Mouse (Mus musculus): ENCODE measurements around the gene Tspan4.

Tspan4 gene

DNA sequence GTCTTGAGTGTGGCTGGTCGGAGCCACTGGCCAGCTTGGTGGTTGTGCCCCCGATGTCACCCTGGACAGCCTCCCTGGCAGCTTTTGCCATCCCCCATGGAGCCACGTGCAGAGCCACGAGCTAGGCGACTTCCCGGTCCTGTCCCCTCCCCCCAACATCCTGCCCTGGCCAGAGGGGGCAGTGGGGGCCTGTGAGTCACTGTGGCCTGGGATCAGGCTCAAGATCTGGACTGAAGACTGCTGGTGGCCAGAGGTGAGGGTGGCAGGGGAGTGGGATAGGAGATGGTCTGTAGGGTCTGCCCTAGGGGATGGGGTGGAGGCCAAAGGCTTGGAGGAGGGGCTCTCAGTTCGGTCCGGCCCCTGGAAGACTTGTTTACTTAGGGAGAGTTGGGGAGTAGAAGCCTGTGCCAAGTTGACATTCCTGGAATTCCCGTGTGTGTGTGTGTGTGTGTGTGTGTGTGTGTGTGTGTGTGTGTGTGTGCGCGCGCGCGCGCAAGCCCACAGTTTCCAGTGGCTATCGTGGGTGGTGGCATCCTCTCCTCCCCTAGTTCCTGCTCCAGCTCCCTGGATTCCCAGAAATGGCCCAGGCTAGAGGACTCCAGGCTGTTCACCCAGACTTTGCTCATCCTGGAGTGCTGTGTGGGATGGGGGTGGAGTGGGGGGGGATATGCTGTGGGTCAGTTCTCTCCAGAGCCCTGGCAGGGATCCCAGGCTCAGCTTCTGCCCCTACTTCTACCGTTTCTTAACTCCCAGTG, 1.4 kb downstream of the Tspan4 start:
- DNase-seq (ENCODE audit: low read depth, low spot score): peak; percentile 45

DNA sequence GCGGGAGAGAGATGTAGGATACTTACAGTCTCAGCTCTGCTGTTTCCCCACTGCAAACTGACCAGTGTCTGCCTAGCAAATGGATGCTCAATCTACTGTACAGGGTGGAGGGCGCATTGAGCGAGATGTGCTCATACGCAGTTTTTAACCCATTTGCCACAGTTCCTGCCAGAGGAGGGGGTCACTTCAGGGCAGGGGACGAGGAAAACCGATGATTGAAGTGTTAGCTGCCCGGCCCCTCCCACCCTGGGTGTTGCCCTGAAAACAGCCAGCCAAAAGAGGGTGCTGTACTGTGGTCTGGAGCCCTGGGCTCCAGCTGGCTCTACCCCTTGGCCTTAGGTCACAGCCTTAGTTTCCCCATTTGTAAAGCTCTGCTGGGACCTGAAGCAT, 1.9 kb downstream of the Tspan4 start:
- peak; percentile 23 for DNase-seq (ENCODE audit: low read depth, low spot score)

DNA sequence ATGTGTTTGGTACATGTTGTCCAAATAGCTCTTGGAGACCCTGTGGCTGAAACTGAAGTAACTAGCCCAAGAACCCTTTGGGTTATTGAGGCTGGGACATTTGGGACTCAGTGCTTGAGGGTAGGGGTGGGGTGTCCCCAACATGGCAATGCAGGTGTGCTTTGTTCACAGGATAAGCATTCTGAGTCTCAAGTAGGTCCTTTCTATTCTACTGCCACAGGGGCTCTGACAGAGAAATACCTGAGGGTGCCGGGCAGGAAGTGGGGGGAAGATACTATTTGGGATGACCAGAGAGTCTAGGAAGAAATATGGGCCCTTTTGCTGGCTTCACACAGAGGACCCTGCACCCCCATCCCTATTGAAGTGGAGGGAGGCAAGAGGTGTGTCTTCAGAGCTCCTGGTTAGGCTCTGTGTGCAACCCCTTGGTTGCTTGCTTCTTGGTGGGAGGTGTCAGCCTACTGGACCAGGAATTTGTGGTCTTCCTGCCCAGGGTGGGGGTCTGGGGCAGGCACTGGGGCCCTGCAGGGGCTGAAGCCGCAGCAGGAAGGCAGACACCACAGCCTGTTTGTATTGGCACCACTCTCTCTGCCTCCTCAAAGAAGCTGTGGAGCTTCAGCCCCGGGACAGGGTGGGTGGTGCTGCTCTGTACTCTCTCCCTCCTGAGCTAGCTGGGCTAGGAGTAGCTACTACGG, 2.7 kb downstream of the Tspan4 start:
- DNase-seq (ENCODE audit: low read depth, low spot score): no peak

DNA sequence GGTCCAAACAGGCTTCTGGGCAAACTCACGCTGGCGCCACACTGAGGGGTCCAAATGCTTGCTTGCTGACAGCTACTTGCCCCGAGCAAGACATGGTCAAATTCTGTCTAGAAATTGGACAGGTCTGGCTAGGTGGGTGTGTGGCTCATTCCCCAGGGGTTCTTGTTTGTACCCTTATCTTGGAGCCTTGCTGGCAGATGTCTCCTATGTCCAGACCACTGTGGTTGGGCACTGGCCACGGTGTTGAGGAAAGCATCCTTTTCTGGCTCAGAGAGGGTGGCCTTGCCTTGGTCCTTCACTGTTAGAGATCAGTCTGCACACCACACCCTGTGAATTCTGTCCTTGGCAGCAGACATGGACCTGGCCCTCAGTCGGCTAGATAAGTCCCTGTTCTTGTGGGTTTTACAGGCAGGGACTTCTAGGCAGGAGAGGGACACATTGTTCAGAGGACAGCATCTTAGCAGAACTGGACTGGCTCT, 3.3 kb downstream of the Tspan4 start:
- no peak for DNase-seq (ENCODE audit: low read depth, low spot score)

DNA sequence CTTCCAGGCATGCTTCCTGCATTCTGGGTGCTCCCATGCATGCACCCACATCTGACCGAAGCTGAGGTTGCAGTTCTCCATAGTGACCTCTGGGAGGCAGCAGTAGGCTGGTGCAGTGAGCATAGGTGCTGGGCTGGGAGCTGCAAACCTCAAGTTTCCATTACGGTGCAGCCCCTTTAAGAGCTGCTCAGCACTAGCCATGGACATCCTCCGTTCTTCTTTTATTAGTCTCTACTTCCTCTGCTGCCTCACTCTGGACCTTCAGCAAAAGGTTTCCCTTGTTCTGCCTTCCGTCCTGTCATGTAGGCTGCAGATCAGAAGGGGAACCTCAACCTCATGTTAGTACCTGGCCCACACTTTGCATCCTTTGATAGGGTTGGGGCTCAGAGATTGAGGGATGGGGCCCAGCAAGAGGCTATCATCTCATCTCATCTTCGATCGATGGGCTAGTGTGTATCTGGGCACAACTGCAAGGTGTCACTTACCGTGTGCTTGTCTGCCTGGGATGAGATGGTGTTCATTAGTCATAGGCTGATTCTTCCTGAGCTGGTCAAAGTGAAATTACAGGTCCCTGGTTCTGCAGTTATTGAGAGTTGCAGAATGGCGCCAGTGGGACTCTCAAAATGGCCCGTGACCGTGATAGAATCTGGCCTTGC, 5.9 kb downstream of the Tspan4 start:
- peak; percentile 92 for DNase-seq (ENCODE audit: low read depth, low spot score)

DNA sequence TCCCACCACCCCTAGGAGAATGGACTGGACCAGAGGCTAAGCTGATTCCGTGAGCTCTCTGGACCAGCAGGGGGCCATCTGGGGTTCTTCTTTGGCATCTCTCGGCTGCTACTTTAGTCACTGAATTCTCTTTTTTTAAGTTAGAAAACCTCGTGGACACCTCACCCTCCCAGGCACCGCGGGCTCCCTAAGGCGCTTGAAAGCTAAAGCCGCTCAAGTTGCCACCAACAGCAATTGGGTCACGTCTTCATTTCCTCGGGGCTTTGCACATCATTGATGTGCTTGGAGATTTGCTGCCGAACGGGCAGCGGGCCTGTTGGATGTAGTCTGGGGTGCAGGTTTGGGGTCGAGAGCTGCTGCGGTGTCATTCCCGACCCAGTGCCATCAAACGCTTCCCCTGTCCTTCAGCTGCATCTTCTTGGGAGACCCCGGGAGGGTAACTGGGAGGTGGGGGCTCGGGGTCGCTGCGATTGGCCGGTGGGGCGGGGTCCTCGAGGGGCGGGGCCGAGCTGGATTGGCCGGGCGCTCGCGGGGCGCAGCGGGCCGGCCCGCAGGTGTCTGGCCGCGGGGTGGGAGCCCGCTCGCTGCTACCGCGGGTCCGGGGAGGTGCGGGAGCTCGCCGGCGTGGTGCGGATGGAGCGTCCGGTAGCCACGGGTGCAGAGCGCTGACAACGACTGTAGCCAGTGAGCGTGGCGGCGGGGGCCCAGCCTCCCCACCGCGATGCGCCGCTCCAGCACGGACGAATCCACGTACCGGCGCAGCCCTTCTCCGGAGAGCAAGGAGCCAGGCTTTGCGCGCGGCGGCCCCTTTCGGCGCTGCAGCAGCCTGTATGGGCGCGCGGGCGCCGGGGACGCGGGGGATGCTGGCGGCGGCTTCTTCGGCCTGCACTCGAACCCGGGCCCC, 6.7 kb downstream of the Tspan4 start:
- DNase-seq (ENCODE audit: low read depth, low spot score): peak; percentile 73

DNA sequence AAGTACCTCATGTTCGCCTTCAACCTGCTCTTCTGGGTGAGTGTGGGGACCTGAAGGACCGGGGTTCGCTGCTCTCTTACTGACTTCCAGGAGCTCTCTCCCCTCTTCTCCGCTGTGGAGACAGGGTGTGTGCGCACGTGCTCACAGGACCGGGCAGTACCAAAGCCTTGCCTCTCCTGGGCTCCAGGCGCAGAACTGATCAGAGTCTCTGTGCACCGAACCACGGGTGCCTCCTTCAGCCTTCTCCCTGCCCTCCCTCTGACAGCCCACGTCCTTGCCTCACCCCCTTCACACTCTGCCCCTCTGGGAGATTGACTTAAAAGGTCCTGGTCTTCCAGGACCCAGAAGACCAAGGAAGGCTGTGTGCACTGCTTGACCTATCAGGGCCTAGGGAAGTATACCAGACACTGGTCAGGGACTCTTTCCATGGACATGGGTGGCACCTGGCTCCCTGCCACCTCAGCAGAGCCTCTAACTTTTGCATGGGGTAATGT, 7.5 kb downstream of the Tspan4 start:
- DNase-seq (ENCODE audit: low read depth, low spot score): no peak

DNA sequence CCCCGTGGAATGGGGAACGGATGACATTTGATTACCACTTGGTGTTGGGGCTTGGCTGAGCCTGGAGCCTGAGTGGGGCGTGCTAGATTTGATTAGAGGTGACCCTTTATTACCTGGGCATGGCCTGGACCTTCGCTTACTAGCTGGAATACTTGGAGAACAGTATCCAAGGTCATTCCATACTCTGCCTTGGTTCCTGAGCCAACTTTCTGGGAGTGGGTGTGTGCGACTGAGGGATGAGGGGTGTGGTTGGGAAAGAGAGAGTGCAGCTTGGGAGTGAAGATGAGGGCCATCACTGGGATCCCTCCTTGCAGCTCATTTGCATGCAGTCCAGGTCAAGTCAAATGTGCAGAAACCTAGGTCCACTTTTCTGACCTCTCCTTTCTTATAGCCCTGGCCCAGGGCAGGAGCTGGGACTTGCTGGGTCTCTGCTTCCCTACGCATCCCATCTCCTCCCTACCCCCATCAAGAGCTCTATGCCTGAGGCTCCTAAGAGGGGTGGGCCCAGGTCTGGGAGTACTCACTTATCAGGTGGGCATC, 8.1 kb downstream of the Tspan4 start:
- no peak for DNase-seq (ENCODE audit: low read depth, low spot score)

DNA sequence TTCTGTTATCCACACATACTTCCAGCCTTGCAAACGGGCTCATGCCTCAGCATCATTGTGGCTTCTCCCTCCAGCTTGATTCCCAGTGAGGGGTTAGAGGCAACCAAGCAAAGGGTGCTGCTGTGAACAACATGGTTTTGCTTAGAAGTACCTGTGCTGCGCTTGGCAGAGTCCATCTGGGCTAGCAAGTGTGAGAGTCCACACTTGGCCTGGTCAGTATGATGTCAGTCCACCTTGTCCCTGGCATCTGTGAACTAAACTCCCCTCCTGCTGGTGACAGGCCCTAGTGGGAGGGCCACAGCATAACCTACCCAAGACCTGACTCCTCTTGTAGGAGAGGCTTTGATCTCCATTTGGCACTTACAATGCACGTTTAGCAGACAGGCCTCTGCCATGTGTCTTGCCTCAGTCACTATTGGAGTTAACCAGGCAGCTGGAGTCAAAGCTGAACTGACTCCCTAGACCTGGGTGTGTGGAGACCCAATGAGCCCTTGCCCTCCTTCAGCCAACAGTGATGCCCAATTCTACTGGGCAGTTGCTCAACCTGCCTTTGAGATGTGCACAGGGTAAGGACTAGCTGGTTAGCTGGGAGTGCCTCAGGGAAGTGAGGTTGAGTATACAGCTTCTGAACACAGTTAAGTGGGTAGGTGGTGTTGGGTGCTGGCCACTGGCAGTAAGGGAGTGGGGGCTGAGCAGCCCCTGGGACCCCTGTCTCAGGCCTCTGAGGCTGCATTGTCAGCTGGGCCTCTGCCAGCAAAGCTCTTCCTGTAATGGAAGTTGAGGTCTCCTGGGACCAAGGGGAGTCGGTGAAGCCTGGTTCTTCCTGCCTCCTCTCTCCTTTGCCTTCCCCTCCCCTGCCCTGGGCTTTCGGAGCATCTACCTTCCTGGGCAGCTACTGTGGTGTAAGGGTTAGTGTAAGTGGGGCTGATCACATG, 9.4 kb downstream of the Tspan4 start:
- DNase-seq (ENCODE audit: low read depth, low spot score): no peak

DNA sequence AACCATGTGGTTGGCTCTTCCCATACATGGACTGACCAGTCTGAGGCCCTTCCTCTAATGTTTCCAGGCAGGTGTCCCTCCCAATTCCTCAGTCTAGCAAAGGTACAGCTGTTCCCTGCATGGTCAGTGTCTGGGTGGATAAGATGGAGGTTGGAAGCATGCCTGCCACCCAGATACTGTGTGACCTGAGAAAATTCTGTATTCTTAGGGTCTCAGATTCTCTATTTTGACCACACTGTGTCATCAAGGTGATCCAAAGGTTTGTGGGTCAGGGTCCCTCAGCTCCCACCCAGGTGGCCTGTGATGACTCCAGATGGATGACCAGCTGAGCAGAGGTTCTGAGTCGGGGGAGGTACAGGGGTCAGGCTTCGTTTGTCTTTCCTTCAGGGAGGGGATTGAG, 10.1 kb downstream of the Tspan4 start:
- DNase-seq (ENCODE audit: low read depth, low spot score): no peak

DNA sequence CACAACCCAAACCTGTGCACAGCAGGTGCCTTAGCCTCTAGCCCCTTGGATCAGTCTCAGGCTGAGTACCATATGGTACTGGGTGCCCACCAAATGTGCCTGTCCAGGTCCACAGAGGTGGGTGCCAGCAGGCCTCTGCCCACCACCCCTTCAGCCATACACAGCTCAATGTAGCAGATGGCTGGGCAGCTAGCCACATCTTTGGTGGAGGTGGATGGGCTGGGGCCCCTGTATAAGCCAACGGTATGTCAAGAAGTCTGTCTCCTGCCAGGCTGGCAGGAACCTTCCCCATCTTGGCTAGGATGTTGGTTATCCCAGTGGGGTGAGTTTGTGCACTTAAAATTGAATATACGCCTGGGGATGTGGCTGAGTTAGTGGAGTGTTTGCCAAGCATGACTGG, 10.6 kb downstream of the Tspan4 start:
- no peak for DNase-seq (ENCODE audit: low read depth, low spot score)

DNA sequence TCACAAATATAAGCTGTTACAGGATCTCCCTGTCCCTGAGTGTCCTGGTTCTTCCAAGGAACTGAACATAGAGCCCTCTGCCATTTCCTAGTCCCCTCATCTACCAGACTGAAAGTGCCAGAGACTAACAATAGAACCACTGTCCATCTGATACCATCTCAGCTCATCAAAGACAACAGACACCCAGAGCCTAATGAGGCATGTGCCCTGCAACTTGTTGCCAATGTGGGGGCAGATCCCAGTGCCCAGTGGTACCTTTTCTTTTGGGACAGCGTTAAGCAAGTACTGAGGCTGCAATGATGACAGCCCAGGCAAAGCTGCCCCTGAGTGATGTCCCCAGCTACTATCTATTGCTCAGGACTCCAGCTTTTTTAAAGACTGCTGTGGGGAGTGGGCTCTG, 11.2 kb downstream of the Tspan4 start:
- DNase-seq (ENCODE audit: low read depth, low spot score): no peak

DNA sequence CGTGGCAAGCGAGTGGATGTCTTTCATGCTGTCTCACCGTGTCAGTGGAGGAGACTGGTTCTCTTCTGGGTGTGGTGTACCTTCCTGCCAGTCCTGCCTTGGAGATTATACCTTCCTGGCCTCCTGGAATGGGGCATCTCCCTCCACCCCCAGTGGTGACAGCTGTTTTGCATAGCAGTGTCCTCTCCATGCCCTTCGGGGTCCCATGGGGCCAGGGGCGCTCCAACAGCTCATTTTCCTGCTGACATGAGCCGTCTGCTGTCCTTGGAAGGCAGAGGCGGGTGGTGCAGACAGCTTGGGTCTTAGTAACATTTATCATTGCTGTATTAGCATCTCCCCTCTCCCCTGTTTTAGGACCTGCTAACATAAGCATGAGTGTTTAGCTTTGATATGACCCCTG, 12.1 kb downstream of the Tspan4 start:
- DNase-seq (ENCODE audit: low read depth, low spot score): no peak

DNA sequence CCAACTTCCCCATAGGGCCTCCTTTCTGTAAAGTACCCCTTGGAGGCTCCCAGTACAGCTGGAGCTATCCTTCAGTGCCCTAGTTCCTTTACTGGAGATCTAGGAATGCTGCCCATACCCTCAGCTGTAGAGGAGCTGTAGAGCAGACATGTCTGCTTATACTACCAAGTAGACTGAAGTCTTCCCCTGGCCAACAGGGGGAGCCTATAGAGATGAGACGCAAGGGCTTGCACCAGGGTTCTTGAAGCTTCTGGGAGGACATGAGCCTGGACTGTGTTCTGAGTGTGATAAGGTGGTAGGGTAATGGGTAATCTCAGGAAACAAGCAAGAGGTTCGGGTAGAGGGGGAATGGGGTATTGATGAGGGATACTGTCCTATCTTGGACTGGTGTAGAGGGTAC, 16.1 kb downstream of the Tspan4 start:
- DNase-seq (ENCODE audit: low read depth, low spot score): peak; percentile 35

DNA sequence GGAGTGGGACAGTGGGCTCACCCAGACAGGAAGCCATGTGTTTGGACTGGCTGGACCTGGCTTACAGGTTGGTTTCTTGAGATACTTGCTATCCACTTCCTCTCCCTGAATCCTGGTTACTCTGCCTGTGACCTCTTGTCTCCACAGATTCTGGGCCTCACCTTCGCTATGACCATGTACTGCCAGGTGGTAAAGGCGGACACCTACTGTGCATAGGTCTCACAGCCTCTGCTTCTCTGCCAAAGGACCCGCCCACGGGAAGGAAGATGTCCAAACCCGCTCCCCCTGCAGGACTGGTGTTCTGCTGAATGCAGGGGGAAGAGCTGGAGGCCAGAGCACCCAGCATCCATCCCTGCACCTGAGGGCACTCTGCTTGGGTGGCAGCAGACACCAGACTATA, 17.7 kb downstream of the Tspan4 start:
- no peak for DNase-seq (ENCODE audit: low read depth, low spot score)

DNA sequence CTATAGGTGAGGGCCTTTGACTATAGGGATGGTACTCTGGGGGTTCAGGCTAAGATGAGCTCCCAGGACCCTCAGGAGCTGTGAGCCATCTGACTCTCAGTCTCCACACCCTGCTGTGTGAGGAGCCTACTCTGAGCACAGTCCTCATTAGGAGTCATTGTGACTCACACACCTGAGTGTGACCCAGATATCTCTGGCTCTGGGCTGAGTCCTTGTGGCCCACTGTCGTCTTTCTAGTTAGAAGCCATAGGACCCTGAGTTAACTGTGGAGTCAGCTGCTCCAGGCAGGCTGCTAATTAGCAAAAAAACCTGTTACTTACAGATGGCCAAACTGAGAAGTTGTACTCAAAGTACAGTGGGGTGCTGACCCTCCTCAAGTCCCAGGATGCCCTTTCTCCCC, 18.7 kb downstream of the Tspan4 start:
- no peak for DNase-seq (ENCODE audit: low read depth, low spot score)

DNA sequence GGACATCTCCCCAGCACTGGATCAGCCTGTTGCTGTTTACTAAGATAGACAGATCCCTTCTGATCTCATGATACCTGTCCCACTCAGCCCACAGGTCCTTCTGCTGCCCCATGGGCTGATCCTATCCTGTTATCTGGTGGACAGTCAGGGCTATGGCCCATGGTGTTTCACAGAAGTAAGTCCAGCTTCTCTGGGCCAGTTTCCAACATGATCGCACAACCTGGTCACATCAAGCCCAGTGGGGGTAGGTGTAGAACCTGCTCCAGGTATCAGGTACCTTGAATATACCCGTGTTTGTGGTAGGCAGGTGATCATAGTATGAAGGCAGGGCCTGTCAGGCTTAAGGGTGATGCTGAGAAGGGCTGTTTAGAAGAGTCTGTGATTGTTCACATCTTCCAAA, 20.3 kb downstream of the Tspan4 start:
- no peak for DNase-seq (ENCODE audit: low read depth, low spot score)

DNA sequence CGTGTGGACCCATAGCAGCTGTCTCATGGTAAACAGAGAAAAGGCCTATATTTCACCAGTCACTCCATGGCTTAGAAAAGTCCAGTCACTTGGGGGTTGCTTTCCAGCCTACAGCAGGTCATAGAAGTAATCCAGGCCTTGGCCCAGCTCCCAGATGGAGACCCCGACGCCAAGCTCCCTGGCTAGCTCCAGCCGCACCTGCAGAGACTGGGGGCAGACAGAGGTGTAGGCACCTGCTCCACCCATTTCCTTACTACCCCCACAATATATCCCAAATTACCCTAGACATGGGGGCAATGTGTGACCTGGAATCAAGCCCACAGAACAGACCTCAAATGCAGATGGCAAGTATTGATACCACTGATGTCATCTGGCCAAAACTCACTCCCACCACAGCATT, 20.9 kb downstream of the Tspan4 start:
- DNase-seq (ENCODE audit: low read depth, low spot score): no peak

DNA sequence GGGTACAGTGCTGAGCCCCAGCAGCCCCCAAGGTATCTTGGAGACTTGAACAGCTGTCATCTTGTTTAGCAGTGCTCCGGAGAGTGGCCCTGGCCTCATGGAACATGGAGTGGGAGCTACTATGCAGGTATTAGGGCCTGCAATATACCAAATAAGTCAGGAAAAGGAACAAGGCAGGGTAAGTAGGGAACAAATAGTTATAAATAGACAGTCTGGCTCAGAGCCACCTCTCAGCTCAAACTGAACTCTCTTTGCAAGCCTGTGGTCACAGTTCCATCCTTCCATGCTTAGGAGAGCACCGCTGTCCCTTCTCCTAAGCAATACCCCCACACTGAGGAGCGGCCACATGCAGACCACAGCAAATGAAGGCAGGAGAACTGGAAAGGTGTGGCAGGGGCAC, 22.6 kb downstream of the Tspan4 start:
- DNase-seq (ENCODE audit: low read depth, low spot score): no peak

All from CD4-positive, CD25-positive, alpha-beta regulatory T cell, adult 2 months (primary cell).